Mouse (Mus musculus): ENCODE measurements around the gene 1700123L14Rik.

- TF ChIP-seq CTCF (IDR thresholded peaks at IDR 0.05; ENCODE audit: low read depth) = no peak
- no peak for TF ChIP-seq EP300 (IDR thresholded peaks at IDR 0.05; ENCODE audit: low read depth)
Measured at GRCm38 (mm10) chr6:96143326-96143725, 22.7 kb downstream of the 1700123L14Rik start.
